ENCODE assay signal across 17 mouse cellular contexts in genomic region chr9:108178391-108178790, GRCm38 (mm10).
"Had no signal": no experiment of that assay in that cellular context is flagged by ENCODE, and none has a peak within 500 bp of the region (broad histone marks: within the 10 kb centered on the region; RNA-seq: fewer than 3 reads in every experiment).

No protein-coding gene starts in this region.

- H3K9ac ChIP-seq: liver, embryonic 15.5 days; neural tube, embryonic 15.5 days had no signal

- H3K4me2 ChIP-seq: liver, embryonic 11.5 days; liver, embryonic 15.5 days; neural tube, embryonic 15.5 days had no signal

- H3K27ac ChIP-seq: limb, embryonic 10.5 days; liver, embryonic 15.5 days; midbrain, embryonic 10.5 days; neural tube, embryonic 15.5 days had no signal

- H3K4me1 ChIP-seq: liver, embryonic 15.5 days had no signal

- H3K36me3 ChIP-seq: limb, embryonic 10.5 days; liver, embryonic 15.5 days; midbrain, embryonic 10.5 days; neural tube, embryonic 15.5 days had no signal

- H3K9me3 ChIP-seq: limb, embryonic 10.5 days; liver, embryonic 15.5 days; neural tube, embryonic 15.5 days had no signal

- DNase-seq: kidney, adult 8-10 months; kidney, postnatal 25 days; layer of hippocampus, adult 9-11 months; lung, adult 2 months; lung, postnatal 36 days; midbrain, embryonic 14.5 days; right cerebral cortex, adult 18-20 months; right cerebral cortex, postnatal 4 days; thymus, postnatal 36 days had no signal

- H3K4me3 ChIP-seq: limb, embryonic 10.5 days; liver, embryonic 15.5 days; midbrain, embryonic 10.5 days; myocyte; neural tube, embryonic 15.5 days had no signal

- ATAC-seq: intestine, postnatal 0 days; lung, postnatal 0 days had no signal

- H3K27me3 ChIP-seq: neural tube, embryonic 15.5 days had no signal
